Mouse (Mus musculus) G1E (cell line): Measurements from ENCODE around the gene Hoxb2. TPM values are rescaled to one million over a fixed set of nuclear protein-coding genes. Genes with fewer than 3 reads are reported as not detected.

Experiments used
- ATAC-seq: 2 replicates; pipeline ENCODE4 v1.8.0; 2016; ENCODE audit warnings: mild to moderate bottlenecking; ENCODE audit not compliant: insufficient number of reproducible peaks, poor library complexity, low FRiP score, severe bottlenecking; ENCODE audit errors: extremely low read depth
- DNase-seq: peaks from one replicate; pipeline ENCODE4 v3.0.0; 2012; ENCODE audit warnings: low spot score
- H3K27me3 ChIP-seq: 2 replicates; pipeline ENCODE4 v1.6.1; 2012; ENCODE audit warnings: mild to moderate bottlenecking, low read length, inconsistent platforms; ENCODE audit not compliant: insufficient read depth
- H3K36me3 ChIP-seq: replicated peaks from 2 replicates; pipeline ENCODE3; 2012; ENCODE audit warnings: mild to moderate bottlenecking, inconsistent platforms
- H3K4me1 ChIP-seq: 2 replicates; pipeline ENCODE4 v1.6.1; 2012; ENCODE audit warnings: low read depth, low read length, inconsistent platforms, mixed read lengths; ENCODE audit not compliant: insufficient read depth
- H3K4me3 ChIP-seq: 2 replicates; pipeline ENCODE4 v1.5.1; 2012; ENCODE audit warnings: low read depth, mild to moderate bottlenecking, inconsistent platforms, low read length, moderate library complexity, mixed read lengths
- H3K9me3 ChIP-seq: replicated peaks from 2 replicates; pipeline ENCODE4 v1.6.1; 2012; ENCODE audit warnings: inconsistent platforms
- CTCF ChIP-seq: IDR thresholded peaks from 2 replicates; pipeline ENCODE4 v1.5.1; 2012; ENCODE audit warnings: low read depth, low read length, inconsistent platforms, mixed read lengths
- GATA1 ChIP-seq: IDR thresholded peaks from 2 replicates; pipeline ENCODE4 v1.6.1; 2012; ENCODE audit warnings: borderline replicate concordance, low read length, inconsistent platforms, mixed read lengths
- GATA2 ChIP-seq: IDR thresholded peaks from 2 replicates; pipeline ENCODE4 v1.6.1; 2012; ENCODE audit warnings: low read depth, low read length, inconsistent platforms, borderline replicate concordance
- POLR2AphosphoS5 ChIP-seq: IDR thresholded peaks from 2 replicates; pipeline ENCODE4 v1.6.1; 2012; ENCODE audit warnings: low read depth, low read length, inconsistent platforms; ENCODE audit not compliant: insufficient replicate concordance
- TAL1 ChIP-seq: conservative IDR thresholded peaks from 2 replicates; pipeline ENCODE4 v1.6.1; 2012; ENCODE audit warnings: low read depth, low read length, inconsistent platforms, mixed read lengths
- polyA plus RNA-seq: library from polyadenylated mRNA; stranded (reverse); fragments of >175 nt; gene quantifications from 2 replicates; pipeline ENCODE4 v1.2.3, GENCODE M21; 2012
- total RNA-seq, 2 experiments: library from RNA; stranded (forward) in 1 of 2; stranded (reverse) in 1 of 2; fragments of 200-1000 nt in 1 of 2; fragments of >200 nt in 1 of 2; fragmentation: Nextera tagmentation in 1 of 2; gene quantifications; 2 replicates each; pipeline ENCODE4 v1.2.3; 2014 to 2017

The Hoxb2 gene
- total and polyA plus RNA-seq, 3 experiments: 0.11 TPM; not detected in 2

GRCm38 (mm10) chr11:96365441-96366091 is 15.2 kb downstream of the Hoxb2 start, which contains the start of gene Hoxb1:
Gene Hoxb1 (plus strand): TSS chr11:96365752.
- Histone ChIP-seq H3K27me3 (peaks cover 38% of the 10 kb centered on the region), H3K4me3 (no peak within 1 kb of the TSS), H3K4me1 (no peaks in the 10 kb centered on the region), H3K9me3 (no peaks in the 10 kb centered on the region), H3K36me3 (no peaks in the 10 kb centered on the region)
- TF ChIP-seq POLR2AphosphoS5 (no peak), GATA2 (no peak), CTCF (no peak), GATA1 (no peak), TAL1 (no peak)
- DNase-seq (no peak), ATAC-seq (no peak)

DNA sequence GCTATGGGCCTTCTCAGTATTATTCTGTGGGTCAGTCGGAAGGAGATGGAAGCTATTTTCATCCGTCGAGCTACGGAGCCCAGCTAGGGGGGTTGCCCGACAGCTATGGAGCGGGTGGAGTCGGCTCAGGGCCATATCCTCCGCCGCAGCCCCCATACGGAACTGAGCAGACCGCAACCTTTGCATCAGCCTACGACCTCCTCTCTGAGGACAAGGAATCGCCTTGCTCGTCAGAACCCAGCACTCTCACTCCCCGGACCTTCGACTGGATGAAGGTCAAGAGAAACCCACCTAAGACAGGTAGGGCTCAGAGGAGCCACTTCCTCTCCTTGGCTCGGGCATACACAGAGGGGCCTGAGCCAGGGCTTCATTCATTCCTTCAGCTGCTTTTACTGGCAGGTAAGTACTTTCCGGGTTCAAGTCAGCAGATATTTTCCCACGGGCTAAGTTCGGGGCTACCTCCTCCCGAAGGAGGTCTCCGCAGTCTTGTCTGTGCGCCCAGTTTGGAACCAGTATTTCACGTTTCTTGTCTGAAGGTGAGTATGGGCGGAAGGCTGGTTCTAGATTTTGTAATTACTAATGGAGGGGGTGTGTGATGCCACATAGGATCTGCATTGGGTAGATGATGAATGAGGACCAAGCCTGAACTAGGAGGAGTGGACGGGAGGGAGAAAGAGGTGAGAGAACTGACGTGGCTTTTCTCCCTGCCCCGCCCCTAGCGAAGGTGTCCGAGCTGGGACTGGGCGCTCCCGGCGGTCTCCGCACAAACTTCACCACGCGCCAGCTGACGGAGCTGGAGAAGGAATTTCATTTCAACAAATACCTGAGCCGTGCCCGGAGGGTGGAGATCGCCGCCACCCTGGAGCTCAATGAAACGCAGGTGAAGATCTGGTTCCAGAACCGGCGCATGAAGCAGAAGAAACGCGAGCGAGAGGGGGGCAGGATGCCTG is 16.0 kb downstream of the Hoxb2 start:
- H3K4me1 ChIP-seq: no peaks in the 10 kb centered on the region
- no peaks in the 10 kb centered on the region for H3K9me3 ChIP-seq
- H3K36me3 ChIP-seq: no peaks in the 10 kb centered on the region
- H3K4me3 ChIP-seq: no peak overlapping the region
- ATAC-seq (no peak), DNase-seq (no peak)
- peaks cover 38% of the 10 kb centered on the region for H3K27me3 ChIP-seq
- TF ChIP-seq TAL1: no peak
- TF ChIP-seq GATA1: no peak
- no peak for TF ChIP-seq POLR2AphosphoS5
- no peak for TF ChIP-seq CTCF
- no peak for TF ChIP-seq GATA2

DNA sequence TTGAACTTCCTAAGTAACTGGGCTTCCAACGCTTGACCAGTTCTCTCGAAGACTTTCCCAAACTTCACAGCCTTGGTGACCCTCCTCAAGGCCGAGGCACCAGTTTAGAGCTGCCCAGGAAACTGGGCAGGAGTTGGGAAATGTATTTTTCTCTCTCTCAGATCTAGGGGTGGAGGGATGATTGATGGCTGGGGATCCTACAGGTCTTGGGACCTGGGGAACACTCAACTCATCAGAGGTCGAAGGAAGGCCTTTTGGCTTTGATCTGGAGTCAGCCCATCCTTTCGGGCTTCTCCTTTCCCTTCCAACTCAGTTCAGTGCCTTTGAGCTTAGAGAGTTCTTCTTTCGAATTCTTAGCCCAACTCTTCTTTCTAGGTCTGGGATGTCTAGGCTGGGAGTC is 16.8 kb downstream of the Hoxb2 start:
- Histone ChIP-seq H3K4me1 (no peaks in the 10 kb centered on the region), H3K9me3 (no peaks in the 10 kb centered on the region), H3K36me3 (no peaks in the 10 kb centered on the region), H3K4me3 (no peak overlapping the region), H3K27me3 (peaks cover 38% of the 10 kb centered on the region)
- TF ChIP-seq GATA2 (no peak), TAL1 (no peak), GATA1 (no peak), POLR2AphosphoS5 (no peak), CTCF (no peak)
- ATAC-seq (no peak), DNase-seq (no peak)

- no peak for DNase-seq
- Histone ChIP-seq H3K27me3 (peaks cover 42% of the 10 kb centered on the region), H3K4me3 (no peak overlapping the region), H3K9me3 (no peaks in the 10 kb centered on the region), H3K36me3 (no peaks in the 10 kb centered on the region), H3K4me1 (no peaks in the 10 kb centered on the region)
- no peak for ATAC-seq
- TF ChIP-seq GATA2: no peak
- no peak for TF ChIP-seq GATA1
- TF ChIP-seq TAL1: no peak
- TF ChIP-seq POLR2AphosphoS5: no peak
- no peak for TF ChIP-seq CTCF
Measured at GRCm38 (mm10) chr11:96368686-96369085, 18.4 kb downstream of the Hoxb2 start.

DNA sequence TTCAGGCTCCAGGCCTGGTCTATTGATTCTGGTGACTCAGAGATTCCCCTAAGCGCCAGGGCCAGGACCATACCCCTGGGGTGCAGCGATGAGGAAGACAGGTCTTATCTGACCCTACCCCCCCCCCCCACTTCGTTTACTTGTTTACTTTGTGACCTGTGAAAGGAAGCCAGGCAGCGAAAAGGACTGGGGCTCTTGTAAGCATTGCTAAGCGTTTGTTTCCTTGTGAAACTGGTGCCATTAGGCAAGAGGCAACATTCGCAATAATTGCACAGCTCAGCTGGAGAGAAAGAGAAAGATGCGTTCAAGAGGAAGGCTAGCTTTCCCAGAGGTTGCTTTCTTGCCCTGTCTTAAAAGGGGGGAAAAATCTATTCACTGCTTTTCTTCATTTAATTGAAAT is 18.8 kb downstream of the Hoxb2 start:
- ATAC-seq (no peak), DNase-seq (no peak)
- no peak overlapping the region for H3K4me3 ChIP-seq
- TF ChIP-seq POLR2AphosphoS5: no peak
- no peak for TF ChIP-seq TAL1
- TF ChIP-seq GATA2: no peak
- no peak for TF ChIP-seq CTCF
- TF ChIP-seq GATA1: no peak
- H3K9me3 ChIP-seq: no peaks in the 10 kb centered on the region
- no peaks in the 10 kb centered on the region for H3K4me1 ChIP-seq
- H3K27me3 ChIP-seq: peaks cover 44% of the 10 kb centered on the region
- H3K36me3 ChIP-seq: no peaks in the 10 kb centered on the region

- Histone ChIP-seq H3K9me3 (no peaks in the 10 kb centered on the region), H3K27me3 (peaks cover 37% of the 10 kb centered on the region)
- TF ChIP-seq POLR2AphosphoS5: no peak
- TF ChIP-seq GATA1: no peak
- no peak for TF ChIP-seq GATA2
- TF ChIP-seq TAL1: no peak
- TF ChIP-seq CTCF: no peak
Measured at GRCm38 (mm10) chr11:96371726-96372125, 21.4 kb downstream of the Hoxb2 start.

More at GRCm38 (mm10) chr11:96371726-96372125, 21.4 kb downstream of the Hoxb2 start:
- ATAC-seq (no peak), DNase-seq (no peak)
- H3K4me1 ChIP-seq: no peaks in the 10 kb centered on the region
- H3K4me3 ChIP-seq: no peak overlapping the region
- H3K36me3 ChIP-seq: no peaks in the 10 kb centered on the region
